Mouse (Mus musculus): ENCODE results near the gene Camkmt. TPM values are rescaled to one million over a fixed set of nuclear protein-coding genes. Genes with fewer than 3 reads are reported as not detected.

Gene Camkmt
- polyA plus RNA-seq, 2 experiments, result 4.2 to 11.0 TPM

GRCm38 (mm10) chr17:85361006-85361405 lies 270.7 kb downstream of the Camkmt start:
- no peaks in the 10 kb centered on the region for H3K4me1 ChIP-seq (ENCODE audit: control insufficient read depth, insufficient read depth, low read length)
- WGBS, result 81% methylated on average over 7 of the region's 7 CpGs

GRCm38 (mm10) chr17:85367319-85367718 lies 277.0 kb downstream of the Camkmt start:
- no peak overlapping the region for H3K4me3 ChIP-seq (replicated peaks; ENCODE audit: low read length)
- no peaks in the 10 kb centered on the region for H3K36me3 ChIP-seq (ENCODE audit: control insufficient read depth, insufficient read depth, low read length)
- 91% methylated on average over 5 of the region's 5 CpGs for WGBS
- no peak for ATAC-seq (ENCODE audit: low FRiP score, low read depth)
- no peak for DNase-seq (ENCODE audit: low spot score)
- no peaks in the 10 kb centered on the region for H3K9me3 ChIP-seq (ENCODE audit: control insufficient read depth, low read length)
- no peaks in the 10 kb centered on the region for H3K27me3 ChIP-seq (ENCODE audit: control insufficient read depth, insufficient read depth, low read length)
- H3K27ac ChIP-seq (replicated peaks; ENCODE audit: low read depth, low read length), result no peak overlapping the region
- no peaks in the 10 kb centered on the region for H3K4me1 ChIP-seq (ENCODE audit: control insufficient read depth, insufficient read depth, low read length)
- no peak overlapping the region for H3K9ac ChIP-seq (ENCODE audit: low read depth, low read length, severe bottlenecking)
- no peak overlapping the region for H3K4me2 ChIP-seq (replicated peaks; ENCODE audit: low read depth, low read length, severe bottlenecking)
- TF ChIP-seq POLR2A (IDR thresholded peaks at IDR 0.05; ENCODE audit: borderline replicate concordance, extremely low read depth, insufficient read depth, insufficient read length), result no peak

More at GRCm38 (mm10) chr17:85361006-85361405, 270.7 kb downstream of the Camkmt start:
- no peak for TF ChIP-seq POLR2A (IDR thresholded peaks at IDR 0.05; ENCODE audit: borderline replicate concordance, extremely low read depth, insufficient read depth, insufficient read length)
- no peaks in the 10 kb centered on the region for H3K9me3 ChIP-seq (ENCODE audit: control insufficient read depth, low read length)
- H3K9ac ChIP-seq (ENCODE audit: low read depth, low read length, severe bottlenecking), result no peak overlapping the region
- H3K4me2 ChIP-seq (replicated peaks; ENCODE audit: low read depth, low read length, severe bottlenecking), result no peak overlapping the region
- ATAC-seq (ENCODE audit: low FRiP score, low read depth), result no peak
- H3K27me3 ChIP-seq (ENCODE audit: control insufficient read depth, insufficient read depth, low read length), result no peaks in the 10 kb centered on the region
- no peak overlapping the region for H3K27ac ChIP-seq (replicated peaks; ENCODE audit: low read depth, low read length)
- H3K4me3 ChIP-seq (replicated peaks; ENCODE audit: low read length), result no peak overlapping the region
- H3K36me3 ChIP-seq (ENCODE audit: control insufficient read depth, insufficient read depth, low read length), result no peaks in the 10 kb centered on the region
- no peak for DNase-seq (ENCODE audit: low spot score)

GRCm38 (mm10) chr17:85368776-85369175 lies 278.4 kb downstream of the Camkmt start:
- ATAC-seq (ENCODE audit: low FRiP score, low read depth), result no peak
- WGBS, result 71% methylated on average over 8 of the region's 8 CpGs
- no peak for TF ChIP-seq POLR2A (IDR thresholded peaks at IDR 0.05; ENCODE audit: borderline replicate concordance, extremely low read depth, insufficient read depth, insufficient read length)

GRCm38 (mm10) chr17:85372076-85372475 lies 281.7 kb downstream of the Camkmt start:
- Histone ChIP-seq H3K9ac (ENCODE audit: low read depth, low read length, severe bottlenecking) (no peak overlapping the region), H3K4me3 (replicated peaks; ENCODE audit: low read length) (no peak overlapping the region), H3K27me3 (ENCODE audit: control insufficient read depth, insufficient read depth, low read length) (no peaks in the 10 kb centered on the region), H3K9me3 (ENCODE audit: control insufficient read depth, low read length) (no peaks in the 10 kb centered on the region), H3K4me1 (ENCODE audit: control insufficient read depth, insufficient read depth, low read length) (peaks cover 10% of the 10 kb centered on the region), H3K36me3 (ENCODE audit: control insufficient read depth, insufficient read depth, low read length) (no peaks in the 10 kb centered on the region), H3K27ac (replicated peaks; ENCODE audit: low read depth, low read length) (no peak overlapping the region), H3K4me2 (replicated peaks; ENCODE audit: low read depth, low read length, severe bottlenecking) (no peak overlapping the region)
- WGBS, result 54% methylated on average over 13 of the region's 13 CpGs
- no peak for TF ChIP-seq POLR2A (IDR thresholded peaks at IDR 0.05; ENCODE audit: borderline replicate concordance, extremely low read depth, insufficient read depth, insufficient read length)
- no peak for ATAC-seq (ENCODE audit: low FRiP score, low read depth)
- DNase-seq (ENCODE audit: low spot score), result peak; percentile 31

More at GRCm38 (mm10) chr17:85368776-85369175, 278.4 kb downstream of the Camkmt start:
- H3K36me3 ChIP-seq (ENCODE audit: control insufficient read depth, insufficient read depth, low read length), result no peaks in the 10 kb centered on the region
- no peak overlapping the region for H3K4me2 ChIP-seq (replicated peaks; ENCODE audit: low read depth, low read length, severe bottlenecking)
- no peaks in the 10 kb centered on the region for H3K27me3 ChIP-seq (ENCODE audit: control insufficient read depth, insufficient read depth, low read length)
- H3K4me3 ChIP-seq (replicated peaks; ENCODE audit: low read length), result no peak overlapping the region
- DNase-seq (ENCODE audit: low spot score), result no peak
- H3K9me3 ChIP-seq (ENCODE audit: control insufficient read depth, low read length), result no peaks in the 10 kb centered on the region
- H3K27ac ChIP-seq (replicated peaks; ENCODE audit: low read depth, low read length), result no peak overlapping the region
- H3K4me1 ChIP-seq (ENCODE audit: control insufficient read depth, insufficient read depth, low read length), result no peaks in the 10 kb centered on the region
- H3K9ac ChIP-seq (ENCODE audit: low read depth, low read length, severe bottlenecking), result no peak overlapping the region

- no peak overlapping the region for H3K4me3 ChIP-seq (replicated peaks; ENCODE audit: low read length)
- ATAC-seq (ENCODE audit: low FRiP score, low read depth) (no peak), DNase-seq (ENCODE audit: low spot score) (no peak)
- H3K27me3 ChIP-seq (ENCODE audit: control insufficient read depth, insufficient read depth, low read length), result no peaks in the 10 kb centered on the region
- H3K9ac ChIP-seq (ENCODE audit: low read depth, low read length, severe bottlenecking), result no peak overlapping the region
- H3K9me3 ChIP-seq (ENCODE audit: control insufficient read depth, low read length), result no peaks in the 10 kb centered on the region
- H3K4me2 ChIP-seq (replicated peaks; ENCODE audit: low read depth, low read length, severe bottlenecking), result no peak overlapping the region
- H3K36me3 ChIP-seq (ENCODE audit: control insufficient read depth, insufficient read depth, low read length), result no peaks in the 10 kb centered on the region
- TF ChIP-seq POLR2A (IDR thresholded peaks at IDR 0.05; ENCODE audit: borderline replicate concordance, extremely low read depth, insufficient read depth, insufficient read length), result no peak
- WGBS, result 87% methylated on average over 7 of the region's 7 CpGs
- no peak overlapping the region for H3K27ac ChIP-seq (replicated peaks; ENCODE audit: low read depth, low read length)
- H3K4me1 ChIP-seq (ENCODE audit: control insufficient read depth, insufficient read depth, low read length), result peaks cover 10% of the 10 kb centered on the region
Observed at GRCm38 (mm10) chr17:85372523-85372922, 282.2 kb downstream of the Camkmt start.
